Mouse (Mus musculus) liver, adult 2 months (tissue): Measurements from ENCODE around the gene Agbl1. TPM values are rescaled to one million over a fixed set of nuclear protein-coding genes. Genes with fewer than 3 reads are reported as not detected.

Source experiments
- DNase-seq: peaks from one replicate; pipeline ENCODE4 v3.0.0-alpha.2; 2011; ENCODE audit warnings: low read depth, low spot score; ENCODE audit errors: extremely low read depth
- H3K27ac ChIP-seq: fragments of 200-500 bp; replicated peaks from 2 replicates; pipeline ENCODE4 v1.5.1; 2012; ENCODE audit warnings: low read depth, mild to moderate bottlenecking, control low read depth, inconsistent platforms, low read length; ENCODE audit not compliant: insufficient read depth
- H3K27me3 ChIP-seq: fragments of 200-500 bp; 2 replicates; pipeline ENCODE4 v1.6.1; 2012; ENCODE audit warnings: mild to moderate bottlenecking, moderate library complexity, low read length, inconsistent platforms; ENCODE audit not compliant: control insufficient read depth, insufficient read depth
- H3K36me3 ChIP-seq: fragments of 200-500 bp; 2 replicates; pipeline ENCODE4 v1.6.1; 2012; ENCODE audit warnings: low read length, inconsistent platforms; ENCODE audit not compliant: control insufficient read depth, insufficient read depth
- H3K4me1 ChIP-seq: fragments of 200-500 bp; 2 replicates; pipeline ENCODE4 v1.6.1; 2011; ENCODE audit warnings: low read length; ENCODE audit not compliant: control insufficient read depth, insufficient read depth
- H3K4me3 ChIP-seq: fragments of 200-500 bp; 2 replicates; pipeline ENCODE4 v1.5.1; 2011; ENCODE audit warnings: low read depth, mild to moderate bottlenecking, control low read depth, low read length, moderate library complexity; ENCODE audit not compliant: insufficient read depth
- H3K79me2 ChIP-seq: fragments of 200-500 bp; 2 replicates; pipeline ENCODE4 v1.6.1; 2012; ENCODE audit warnings: inconsistent platforms, mild to moderate bottlenecking, low read length, moderate library complexity; ENCODE audit not compliant: control insufficient read depth, insufficient read depth
- H3K9ac ChIP-seq: fragments of 200-500 bp; 2 replicates; pipeline ENCODE4 v1.6.1; 2012; ENCODE audit warnings: low read depth, mild to moderate bottlenecking, control low read depth, inconsistent platforms, low read length
- CTCF ChIP-seq: fragments of 200-500 bp; IDR thresholded peaks from 2 replicates; pipeline ENCODE4 v1.5.1; 2011; ENCODE audit warnings: low read depth, low read length, control low read depth
- POLR2A ChIP-seq: fragments of 200-500 bp; IDR thresholded peaks from 2 replicates; pipeline ENCODE4 v1.6.1; 2011; ENCODE audit warnings: low read length, control low read depth; ENCODE audit not compliant: insufficient read depth; ENCODE audit errors: extremely low read depth
- WGBS: fragments of 180-500 bp; shearing (Covaris S2); methylation state at CpG from one replicate; pipeline ENCODE4 v1.1.7; 2018; 5-methylcytosine and 5-hydroxymethylcytosine counted together
- polyA plus RNA-seq: library from polyadenylated mRNA; depleted of rRNA; stranded (reverse); fragments of >200 nt; gene quantifications from 2 replicates; pipeline ENCODE4 v1.2.3, GENCODE M21; 2012
- total RNA-seq: library from RNA; depleted of rRNA; stranded (reverse); fragments of >200 nt; gene quantifications from 2 replicates; pipeline ENCODE4 v1.2.3, GENCODE M21; 2014

Agbl1 gene
- total and polyA plus RNA-seq, 2 experiments, result not detected

DNA sequence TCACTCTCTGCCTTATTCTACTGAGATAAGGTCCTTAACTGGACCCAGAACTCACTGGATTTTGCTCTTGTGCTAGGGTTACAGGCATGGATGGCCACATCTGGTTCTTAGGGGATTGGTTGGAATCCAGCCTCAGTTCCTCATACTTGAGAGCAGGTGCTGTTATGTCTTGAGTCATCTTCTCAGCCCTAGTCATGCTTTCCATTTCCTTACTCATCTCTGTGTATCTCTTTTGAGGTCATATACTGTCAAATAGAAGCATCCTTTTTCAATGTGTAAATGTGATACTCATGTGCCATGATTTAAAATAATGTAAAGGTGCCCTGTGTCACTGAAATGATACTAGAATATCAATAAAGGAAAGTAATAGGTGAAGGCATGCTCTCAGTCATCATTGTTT lies 705.5 kb downstream of the Agbl1 start:
- Histone ChIP-seq H3K79me2 (no peaks in the 10 kb centered on the region), H3K27me3 (no peaks in the 10 kb centered on the region), H3K4me1 (no peaks in the 10 kb centered on the region), H3K36me3 (no peaks in the 10 kb centered on the region), H3K4me3 (no peak overlapping the region), H3K27ac (no peak overlapping the region), H3K9ac (no peak overlapping the region)
- TF ChIP-seq CTCF (no peak), POLR2A (no peak)
- no peak for DNase-seq

DNA sequence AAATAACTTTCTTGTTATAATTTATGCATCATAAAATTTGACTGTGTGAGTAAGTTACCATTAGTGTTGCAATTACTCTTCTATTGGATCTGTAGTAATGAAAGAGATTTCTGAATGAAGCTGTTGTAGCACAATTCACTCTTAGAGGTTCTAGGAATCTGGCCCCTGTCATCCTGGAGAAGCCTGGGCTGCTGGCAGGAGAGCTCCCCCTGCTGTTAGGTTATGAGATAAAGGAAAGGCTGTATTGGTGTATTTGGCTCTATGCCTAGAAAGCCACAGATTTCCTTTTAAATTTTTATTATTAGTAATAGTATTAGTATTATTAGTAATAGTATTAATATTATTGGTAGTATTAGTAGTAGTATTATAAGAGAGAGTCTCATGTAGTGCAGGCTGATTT lies 711.8 kb downstream of the Agbl1 start:
- Histone ChIP-seq H3K27ac (no peak overlapping the region), H3K4me1 (no peaks in the 10 kb centered on the region), H3K9ac (no peak overlapping the region), H3K79me2 (no peaks in the 10 kb centered on the region), H3K36me3 (no peaks in the 10 kb centered on the region), H3K4me3 (no peak overlapping the region), H3K27me3 (no peaks in the 10 kb centered on the region)
- TF ChIP-seq POLR2A, result no peak
- TF ChIP-seq CTCF, result peak; percentile 76
- peak; percentile 29 for DNase-seq

GRCm38 (mm10) chr7:76971334-76971733 lies 741.6 kb downstream of the Agbl1 start:
- Histone ChIP-seq H3K4me1 (no peaks in the 10 kb centered on the region), H3K79me2 (no peaks in the 10 kb centered on the region), H3K27me3 (no peaks in the 10 kb centered on the region), H3K27ac (no peak overlapping the region), H3K9ac (no peak overlapping the region), H3K4me3 (no peak overlapping the region), H3K36me3 (no peaks in the 10 kb centered on the region)
- DNase-seq, result peak; percentile 0
- WGBS, result 15% methylated on average over 3 of the region's 3 CpGs
- TF ChIP-seq POLR2A (no peak), CTCF (no peak)

- no peaks in the 10 kb centered on the region for H3K36me3 ChIP-seq
- no peaks in the 10 kb centered on the region for H3K4me1 ChIP-seq
- no peak for TF ChIP-seq POLR2A
- no peak for TF ChIP-seq CTCF
- no peaks in the 10 kb centered on the region for H3K79me2 ChIP-seq
- H3K27me3 ChIP-seq, result no peaks in the 10 kb centered on the region
- 77% methylated on average over 3 of the region's 3 CpGs for WGBS
- no peak overlapping the region for H3K9ac ChIP-seq
- H3K4me3 ChIP-seq, result no peak overlapping the region
- DNase-seq, result no peak
- no peak overlapping the region for H3K27ac ChIP-seq
Observed at GRCm38 (mm10) chr7:77009571-77009970, 779.9 kb downstream of the Agbl1 start.

DNA sequence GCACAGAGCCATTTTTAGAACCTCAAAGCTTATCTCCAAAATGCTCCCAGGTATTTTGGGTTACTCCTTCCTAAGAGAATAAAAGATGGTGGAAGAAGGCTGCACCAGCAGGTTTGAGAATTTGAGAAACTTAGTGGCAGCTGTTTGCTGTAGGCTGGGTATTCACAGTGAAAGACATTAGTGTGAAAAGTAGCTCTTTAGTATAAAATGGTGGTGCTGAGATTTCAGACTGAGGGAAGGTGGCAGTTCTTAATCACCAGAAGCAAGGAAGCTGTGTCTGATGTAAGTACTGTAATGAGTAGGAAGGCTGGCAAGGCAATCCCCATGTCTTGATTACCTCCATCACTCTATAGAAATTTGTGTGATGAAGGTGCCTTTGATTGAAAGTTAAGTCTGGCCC lies 799.3 kb downstream of the Agbl1 start:
- no peak overlapping the region for H3K4me3 ChIP-seq
- H3K36me3 ChIP-seq, result no peaks in the 10 kb centered on the region
- no peak overlapping the region for H3K9ac ChIP-seq
- H3K27me3 ChIP-seq, result no peaks in the 10 kb centered on the region
- DNase-seq, result no peak
- H3K4me1 ChIP-seq, result no peaks in the 10 kb centered on the region
- H3K27ac ChIP-seq, result no peak overlapping the region
- TF ChIP-seq POLR2A (no peak), CTCF (no peak)
- H3K79me2 ChIP-seq, result no peaks in the 10 kb centered on the region

- H3K79me2 ChIP-seq, result no peaks in the 10 kb centered on the region
Observed at GRCm38 (mm10) chr7:77076033-77076432, 846.3 kb downstream of the Agbl1 start.

More at GRCm38 (mm10) chr7:77076033-77076432, 846.3 kb downstream of the Agbl1 start:
- H3K4me3 ChIP-seq, result no peak overlapping the region
- no peak for TF ChIP-seq CTCF
- no peak for TF ChIP-seq POLR2A
- H3K9ac ChIP-seq, result no peak overlapping the region
- no peak overlapping the region for H3K27ac ChIP-seq
- H3K27me3 ChIP-seq, result no peaks in the 10 kb centered on the region
- no peak for DNase-seq
- no peaks in the 10 kb centered on the region for H3K36me3 ChIP-seq
- H3K4me1 ChIP-seq, result no peaks in the 10 kb centered on the region
